Comparison of ENCODE assay signal across 1 mouse cellular context in the genomic region with DNA sequence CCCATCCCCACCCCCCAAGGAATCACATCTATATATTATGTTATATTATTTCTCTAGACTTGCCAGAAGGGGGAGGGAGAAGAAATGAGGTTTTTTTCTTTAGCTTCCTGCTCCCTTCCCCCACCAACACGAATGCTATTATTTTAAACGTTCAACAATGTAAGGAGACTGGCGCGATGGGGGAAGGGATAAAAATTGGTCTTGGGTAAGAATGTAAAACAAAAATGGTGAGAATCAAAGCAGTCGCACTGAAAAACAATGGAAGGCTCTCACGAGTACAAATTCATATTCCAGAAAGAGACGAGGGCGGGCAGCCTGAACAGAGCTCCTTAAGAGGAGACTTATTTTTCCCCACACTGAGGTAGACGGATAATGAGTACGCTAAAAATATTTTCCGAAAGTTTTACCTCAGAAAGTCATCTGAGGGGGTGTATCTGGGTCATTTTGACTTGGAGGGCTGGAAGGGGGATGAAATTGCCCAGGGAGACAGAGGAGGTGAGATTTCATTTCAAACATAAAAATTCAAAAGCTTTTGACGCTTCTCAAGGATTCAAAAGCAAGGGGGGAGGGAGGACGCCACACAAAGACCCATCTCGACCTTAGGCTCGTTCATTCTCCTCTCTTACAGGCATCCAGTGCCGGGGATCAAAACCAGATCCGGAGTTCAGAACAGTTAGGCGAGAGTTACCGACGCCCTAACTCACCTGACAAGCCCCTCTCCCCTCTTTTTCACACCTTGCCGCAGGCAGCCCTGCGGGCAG.
A peak's percentile ranks its signal among the peaks of the same experiment; 100 is the strongest.
TF ChIP-seq lines count a peak whose summit lies in the region.

No protein-coding gene starts in this region.

TF ChIP-seq in MEL, 35 proteins besides CTCF, POLR2A, EP300 and RAD21:
- TF ChIP-seq GATA1 (IDR thresholded peaks at IDR 0.05; ENCODE audit: low read depth, low read length) (no peak; the same call in 1 of the 2 replicates), POLR2AphosphoS2 (IDR thresholded peaks at IDR 0.05; ENCODE audit: low read length) (no peak), CHD2 (IDR thresholded peaks at IDR 0.05; ENCODE audit: low read length) (peak; percentile 83), MYC (IDR thresholded peaks at IDR 0.05; ENCODE audit: low read depth, low read length) (no peak), ZC3H11A (IDR thresholded peaks at IDR 0.05; ENCODE audit: low read depth, low read length) (no peak), ETS1 (IDR thresholded peaks at IDR 0.05; ENCODE audit: low read depth, low read length) (peak; percentile 60; the same call in 1 of the 2 replicates), NELFE (IDR thresholded peaks at IDR 0.05; ENCODE audit: low read depth, low read length) (peak; percentile 5; the same call in 1 of the 2 replicates), MAZ (IDR thresholded peaks at IDR 0.05; ENCODE audit: low read depth, low read length) (no peak; the same call in 1 of the 2 replicates), ZMIZ1 (IDR thresholded peaks at IDR 0.05; ENCODE audit: low read depth, low read length) (no peak), JUND (IDR thresholded peaks at IDR 0.05; ENCODE audit: low read depth, low read length) (no peak), RCOR1 (IDR thresholded peaks at IDR 0.05; ENCODE audit: low read depth, low read length) (no peak), KAT2A (conservative IDR thresholded peaks at IDR 0.05; ENCODE audit: low read depth, low read length) (no peak), MXI1 (IDR thresholded peaks at IDR 0.05; ENCODE audit: low read depth, low read length) (peak; percentile 43; the same call in 1 of the 2 replicates), TCF12 (IDR thresholded peaks at IDR 0.05; ENCODE audit: low read depth, low read length) (peak; percentile 58), UBTF (IDR thresholded peaks at IDR 0.05; ENCODE audit: borderline replicate concordance, insufficient read depth, low read depth, low read length) (no peak), CHD1 (IDR thresholded peaks at IDR 0.05; ENCODE audit: low read depth, low read length) (0 out of 2 replicates have a peak, but pooled peaks have one; percentile 86), TAL1 (IDR thresholded peaks at IDR 0.05; ENCODE audit: low read length) (no peak), SMC3 (IDR thresholded peaks at IDR 0.05; ENCODE audit: low read depth, low read length) (no peak; the same call in 1 of the 2 replicates), BHLHE40 (IDR thresholded peaks at IDR 0.05; ENCODE audit: borderline replicate concordance, low read depth, low read length) (peak; percentile 3; the same call in 1 of the 2 replicates), ZKSCAN1 (IDR thresholded peaks at IDR 0.05; ENCODE audit: low read depth, low read length) (no peak), GABPA (IDR thresholded peaks at IDR 0.05; ENCODE audit: low read depth, low read length) (no peak), MYB (IDR thresholded peaks at IDR 0.05; ENCODE audit: low read depth, low read length) (no peak), ZNF384 (IDR thresholded peaks at IDR 0.05; ENCODE audit: low read depth, low read length) (peak; percentile 91), MAX (IDR thresholded peaks at IDR 0.05; ENCODE audit: low read length) (peak; percentile 41; the same call in 1 of the 2 replicates), USF1 (IDR thresholded peaks at IDR 0.05; ENCODE audit: low read depth, low read length) (no peak), NRF1 (IDR thresholded peaks at IDR 0.05; ENCODE audit: insufficient read depth, low read depth, low read length, poor library complexity, severe bottlenecking) (no peak), POLR2AphosphoS5 (IDR thresholded peaks at IDR 0.05; ENCODE audit: borderline replicate concordance, low read depth, low read length) (no peak), HCFC1 (IDR thresholded peaks at IDR 0.05; ENCODE audit: low read depth, low read length) (no peak; the same call in none of the 2 replicates), MEF2A (IDR thresholded peaks at IDR 0.05; ENCODE audit: extremely low read depth, insufficient replicate concordance, low read depth, low read length, poor library complexity, severe bottlenecking) (no peak), SIN3A (IDR thresholded peaks at IDR 0.05; ENCODE audit: low read length) (peak; percentile 76), E2F4 (IDR thresholded peaks at IDR 0.05; ENCODE audit: borderline replicate concordance, low read depth, low read length) (no peak), TBP (IDR thresholded peaks at IDR 0.05; ENCODE audit: low read depth, low read length) (no peak; the same call in 1 of the 2 replicates), ELF1 (IDR thresholded peaks at IDR 0.05; ENCODE audit: low read depth, low read length) (0 out of 2 replicates have a peak, but pooled peaks have one; percentile 4), USF2 (IDR thresholded peaks at IDR 0.05; ENCODE audit: borderline replicate concordance in 1 of 2, insufficient read depth in 1 of 2, low read depth in 1 of 2, low read length in 2 of 2) (no peak), MAFK (IDR thresholded peaks at IDR 0.05; ENCODE audit: borderline replicate concordance, low read depth, low read length) (no peak)
